Mouse (Mus musculus): ENCODE data around the gene Sipa1l2.

- no peak for TF ChIP-seq CTCF (IDR thresholded peaks at IDR 0.05; ENCODE audit: borderline replicate concordance, insufficient read depth, low read depth, low read length)
- TF ChIP-seq POLR2A (IDR thresholded peaks at IDR 0.05; ENCODE audit: borderline replicate concordance, insufficient read depth, low read length) = no peak
These were observed 108.1 kb downstream of the Sipa1l2 start for GRCm38 (mm10) chr8:125461504-125461903.
